Mouse (Mus musculus) stomach, embryonic 15.5 days (tissue): Measurements from ENCODE around the gene Sv2c. TPM values are rescaled to one million over a fixed set of nuclear protein-coding genes. Genes with fewer than 3 reads are reported as not detected.

Experiments
- ATAC-seq: fragments of 200-750 bp; cut with Nextera tagmentation; 2 replicates; pipeline ENCODE4 v1.8.0; 2017; ENCODE audit warnings: low read depth, moderate number of reproducible peaks, moderate TSS enrichment; ENCODE audit not compliant: insufficient read depth, low FRiP score
- H3K27ac ChIP-seq: fragments of 300-500 bp; sonication (generic); 2 replicates; pipeline ENCODE4 v1.5.1; 2015; ENCODE audit warnings: mild to moderate bottlenecking, inconsistent platforms
- H3K27me3 ChIP-seq: fragments of 300-500 bp; sonication (generic); replicated peaks from 2 replicates; pipeline ENCODE4 v1.6.1; 2015; ENCODE audit warnings: inconsistent platforms
- H3K36me3 ChIP-seq: fragments of 300-500 bp; sonication (generic); 2 replicates; pipeline ENCODE4 v1.6.1; 2015; ENCODE audit warnings: inconsistent platforms
- H3K4me1 ChIP-seq: fragments of 300-500 bp; sonication (generic); 2 replicates; pipeline ENCODE4 v1.6.1; 2015; ENCODE audit warnings: inconsistent platforms
- H3K4me2 ChIP-seq: fragments of 300-500 bp; sonication (generic); 2 replicates; pipeline ENCODE4 v1.6.1; 2015; ENCODE audit warnings: mild to moderate bottlenecking, inconsistent platforms
- H3K4me3 ChIP-seq: fragments of 300-500 bp; sonication (generic); replicated peaks from 2 replicates; pipeline ENCODE4 v1.5.1; 2015; ENCODE audit warnings: inconsistent platforms
- H3K9ac ChIP-seq: fragments of 300-500 bp; sonication (generic); 2 replicates; pipeline ENCODE4 v1.6.1; 2015; ENCODE audit warnings: inconsistent platforms
- H3K9me3 ChIP-seq: fragments of 300-500 bp; sonication (generic); 2 replicates; pipeline ENCODE4 v1.6.1; 2016; ENCODE audit warnings: inconsistent platforms
- WGBS: fragments of 180-500 bp; shearing (Covaris S2); methylation state at CpG from one replicate; pipeline ENCODE4 v1.1.7; 2015; 5-methylcytosine and 5-hydroxymethylcytosine counted together
- polyA plus RNA-seq: library from polyadenylated mRNA; unstranded; fragments of >200 nt; fragmentation: Nextera tagmentation; extraction: Ambion mirVana; gene quantifications from 2 replicates; pipeline ENCODE4 v1.2.1, GENCODE M21; 2015

Sv2c gene
- polyA plus RNA-seq, 1 experiment from 2014 or later, result 2.6 TPM

DNA sequence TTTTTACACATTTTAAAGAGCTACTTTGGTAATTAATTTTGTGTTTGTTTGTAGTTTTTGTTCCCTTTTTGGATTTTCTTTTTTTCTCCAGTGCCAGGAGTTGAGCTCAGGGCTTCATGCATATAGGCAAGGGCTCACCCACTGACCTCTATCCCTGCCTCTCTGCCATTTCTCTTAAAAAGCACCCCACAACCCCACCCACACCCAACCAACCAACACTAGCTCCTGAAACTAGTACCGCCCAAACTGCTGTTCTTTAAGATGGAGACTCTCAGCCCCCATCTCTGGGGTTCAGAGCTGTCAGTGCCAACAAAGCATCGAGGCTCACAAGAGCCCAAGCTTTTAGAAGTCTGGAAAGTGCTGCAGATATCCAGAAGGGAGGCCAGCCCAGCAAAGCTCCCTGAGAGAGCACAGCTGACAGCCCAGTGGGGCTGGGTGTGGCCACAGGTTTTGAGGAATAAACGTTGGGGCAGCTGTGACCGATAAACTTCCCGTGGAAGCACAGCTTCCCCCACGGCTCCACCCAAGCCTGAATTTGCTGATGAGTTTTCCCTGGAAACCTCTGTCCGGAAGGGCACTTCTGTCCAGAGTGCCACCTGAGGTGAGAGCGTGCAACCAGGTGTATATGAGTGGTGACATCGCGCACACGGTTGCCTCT is 181.8 kb downstream of the Sv2c start:
- H3K4me2 ChIP-seq, result no peak overlapping the region
- 63% methylated on average over 11 of the region's 11 CpGs for WGBS

GRCm38 (mm10) chr13:95949356-95949755 is 183.0 kb downstream of the Sv2c start:
- WGBS, result 63% methylated on average over 4 of the region's 4 CpGs

More for the DNA sequence above, 181.8 kb downstream of the Sv2c start:
- ATAC-seq, result peak; percentile 48; the same call in 1 of the 2 replicates
- Histone ChIP-seq H3K4me3 (no peak overlapping the region), H3K9ac (no peak overlapping the region), H3K27me3 (no peaks in the 10 kb centered on the region), H3K4me1 (no peaks in the 10 kb centered on the region), H3K27ac (no peak overlapping the region), H3K9me3 (no peaks in the 10 kb centered on the region), H3K36me3 (no peaks in the 10 kb centered on the region)

DNA sequence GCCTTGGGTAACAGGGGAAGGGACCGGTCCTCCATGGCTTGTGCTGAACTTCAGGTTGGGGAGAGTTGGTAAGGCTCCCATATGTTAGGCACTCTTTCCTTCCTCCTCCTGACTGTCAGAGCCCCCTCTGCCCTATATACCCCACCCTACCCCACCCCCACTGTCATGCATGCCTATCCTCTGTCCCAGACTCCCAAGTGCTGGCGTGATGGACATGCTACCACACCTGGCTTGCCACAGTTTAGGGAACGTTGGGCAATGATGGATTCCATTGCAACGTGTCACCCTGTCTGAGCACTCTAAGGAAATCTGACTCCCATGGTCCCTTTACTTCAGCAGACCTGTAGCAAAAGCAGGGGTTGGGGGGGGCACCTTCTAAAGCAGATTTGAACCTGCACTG is 183.6 kb downstream of the Sv2c start:
- WGBS, result 76% methylated on average over 4 of the region's 4 CpGs
- H3K36me3 ChIP-seq, result no peaks in the 10 kb centered on the region
- no peak overlapping the region for H3K27ac ChIP-seq
- no peak overlapping the region for H3K4me2 ChIP-seq
- no peak for ATAC-seq
- H3K9ac ChIP-seq, result no peak overlapping the region
- H3K9me3 ChIP-seq, result no peaks in the 10 kb centered on the region
- no peaks in the 10 kb centered on the region for H3K4me1 ChIP-seq
- H3K27me3 ChIP-seq, result no peaks in the 10 kb centered on the region
- no peak overlapping the region for H3K4me3 ChIP-seq

More at GRCm38 (mm10) chr13:95949356-95949755, 183.0 kb downstream of the Sv2c start:
- Histone ChIP-seq H3K27me3 (no peaks in the 10 kb centered on the region), H3K27ac (no peak overlapping the region), H3K36me3 (no peaks in the 10 kb centered on the region), H3K9me3 (no peaks in the 10 kb centered on the region), H3K4me3 (no peak overlapping the region), H3K4me1 (no peaks in the 10 kb centered on the region), H3K4me2 (no peak overlapping the region), H3K9ac (no peak overlapping the region)
- ATAC-seq, result no peak

- no peak overlapping the region for H3K4me2 ChIP-seq
- ATAC-seq, result no peak
- no peak overlapping the region for H3K27ac ChIP-seq
- no peaks in the 10 kb centered on the region for H3K36me3 ChIP-seq
- no peaks in the 10 kb centered on the region for H3K27me3 ChIP-seq
- WGBS, result 74% methylated on average over 4 of the region's 4 CpGs
- H3K9me3 ChIP-seq, result no peaks in the 10 kb centered on the region
- H3K9ac ChIP-seq, result no peak overlapping the region
- no peaks in the 10 kb centered on the region for H3K4me1 ChIP-seq
- no peak overlapping the region for H3K4me3 ChIP-seq
These were observed 184.0 kb downstream of the Sv2c start for GRCm38 (mm10) chr13:95948394-95948793.

DNA sequence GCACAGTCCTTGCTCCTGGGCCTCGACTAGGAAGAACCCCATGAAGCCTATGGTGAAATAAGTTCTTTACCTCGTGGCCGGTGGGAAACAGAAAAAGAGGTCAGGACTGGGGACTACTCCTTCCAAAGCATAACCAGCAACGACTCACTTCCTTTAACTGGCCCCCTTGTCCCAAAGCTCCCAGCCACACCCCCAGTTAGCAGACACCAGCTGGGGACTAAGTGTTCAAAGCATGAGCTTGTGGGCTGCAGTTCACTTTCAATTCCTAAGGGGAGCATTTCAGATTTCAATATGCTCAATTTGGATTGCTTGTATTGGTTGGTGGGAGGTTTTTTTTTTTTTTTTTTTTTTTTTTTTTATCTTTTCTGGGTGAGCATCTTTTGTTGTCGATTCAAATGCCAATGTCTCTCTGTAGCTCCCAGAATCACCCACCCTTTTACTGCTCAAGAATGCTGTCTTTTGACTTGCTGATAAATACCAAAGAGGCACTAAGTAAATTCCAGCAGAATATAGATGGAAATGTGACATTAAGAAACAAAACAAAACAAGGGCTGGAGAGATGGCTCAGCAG is 186.4 kb downstream of the Sv2c start:
- Histone ChIP-seq H3K9ac (no peak overlapping the region), H3K27ac (no peak overlapping the region), H3K4me1 (no peaks in the 10 kb centered on the region), H3K9me3 (no peaks in the 10 kb centered on the region), H3K4me2 (no peak overlapping the region), H3K27me3 (no peaks in the 10 kb centered on the region), H3K36me3 (no peaks in the 10 kb centered on the region), H3K4me3 (no peak overlapping the region)
- ATAC-seq, result no peak
- 55% methylated on average over 5 of the region's 5 CpGs for WGBS

- Histone ChIP-seq H3K27me3 (no peaks in the 10 kb centered on the region), H3K4me3 (no peak overlapping the region), H3K9me3 (no peaks in the 10 kb centered on the region), H3K4me1 (no peaks in the 10 kb centered on the region), H3K27ac (no peak overlapping the region), H3K4me2 (no peak overlapping the region), H3K9ac (no peak overlapping the region), H3K36me3 (no peaks in the 10 kb centered on the region)
- WGBS, result 86% methylated on average over 6 of the region's 6 CpGs
- ATAC-seq, result no peak
These were observed 187.8 kb downstream of the Sv2c start for GRCm38 (mm10) chr13:95944621-95945020.

DNA sequence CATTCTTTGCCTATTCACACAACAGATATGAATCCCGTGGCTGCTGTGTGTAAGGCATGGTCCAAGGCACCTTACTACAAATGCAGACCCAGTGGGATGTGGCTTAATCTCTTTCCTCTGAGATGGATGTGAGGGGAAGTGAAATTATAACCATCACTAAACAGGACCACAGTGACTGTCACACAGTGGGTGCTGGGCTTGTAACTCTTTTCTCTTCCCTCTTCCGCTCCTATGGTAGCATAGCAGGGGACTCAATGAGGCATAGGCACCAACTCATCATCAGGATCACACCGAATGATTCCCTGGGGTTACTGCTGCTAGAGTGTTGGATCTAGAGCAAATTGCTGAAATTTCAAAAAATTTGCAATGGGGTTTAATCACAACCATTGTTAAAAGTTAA is 188.5 kb downstream of the Sv2c start:
- Histone ChIP-seq H3K4me2 (no peak overlapping the region), H3K9me3 (no peaks in the 10 kb centered on the region), H3K36me3 (no peaks in the 10 kb centered on the region), H3K4me1 (no peaks in the 10 kb centered on the region), H3K27me3 (no peaks in the 10 kb centered on the region), H3K27ac (no peak overlapping the region), H3K4me3 (no peak overlapping the region), H3K9ac (no peak overlapping the region)
- ATAC-seq, result no peak
- WGBS, result 96% methylated on average over 3 of the region's 3 CpGs

DNA sequence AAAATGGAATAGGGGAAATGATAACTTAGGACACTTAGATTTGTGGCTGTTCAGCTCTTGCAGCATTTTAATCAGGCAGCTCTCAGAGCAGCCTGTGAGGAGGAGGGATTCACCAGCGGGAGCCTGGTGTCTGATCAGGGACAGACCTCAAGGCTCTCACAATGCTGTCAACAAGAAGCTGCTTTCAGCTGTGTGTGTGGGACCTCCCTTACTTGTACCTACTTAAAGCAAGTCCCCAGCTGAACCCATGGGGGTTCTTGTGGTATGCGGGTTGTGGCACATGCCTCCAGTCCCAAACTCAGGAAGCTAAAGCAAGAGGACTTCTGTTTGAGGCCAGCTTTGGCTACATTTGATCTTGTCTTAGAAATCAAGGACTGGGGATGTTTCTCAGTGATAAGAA is 189.8 kb downstream of the Sv2c start:
- Histone ChIP-seq H3K9ac (no peak overlapping the region), H3K4me2 (no peak overlapping the region), H3K27me3 (no peaks in the 10 kb centered on the region), H3K27ac (no peak overlapping the region), H3K36me3 (no peaks in the 10 kb centered on the region), H3K9me3 (no peaks in the 10 kb centered on the region), H3K4me1 (no peaks in the 10 kb centered on the region), H3K4me3 (no peak overlapping the region)
- WGBS, result 51% methylated on average over 2 of the region's 2 CpGs
- no peak for ATAC-seq

GRCm38 (mm10) chr13:95941861-95942260 is 190.5 kb downstream of the Sv2c start:
- no peak for ATAC-seq
- 85% methylated on average over 4 of the region's 4 CpGs for WGBS

DNA sequence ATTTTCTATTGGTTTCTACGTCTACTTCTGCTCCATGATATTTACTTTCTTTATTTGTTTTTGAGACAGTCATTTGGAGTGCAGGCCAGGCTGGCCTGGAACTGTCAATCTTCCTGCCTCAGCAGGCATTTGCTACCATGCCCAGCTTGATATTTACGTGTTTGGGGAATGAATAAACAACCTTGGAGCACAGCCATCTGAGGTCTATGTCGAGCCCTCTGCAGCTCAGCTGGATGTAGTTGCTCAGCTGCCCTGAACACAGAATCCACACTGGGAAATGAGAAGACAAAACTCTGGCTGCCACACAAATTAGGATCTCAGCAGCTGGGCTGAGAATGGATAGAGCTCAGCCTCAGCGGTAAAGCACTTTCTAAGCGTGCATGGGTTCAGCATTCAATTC is 191.6 kb downstream of the Sv2c start:
- WGBS, result 47% methylated on average over 5 of the region's 5 CpGs

More at GRCm38 (mm10) chr13:95941861-95942260, 190.5 kb downstream of the Sv2c start:
- no peaks in the 10 kb centered on the region for H3K9me3 ChIP-seq
- H3K36me3 ChIP-seq, result no peaks in the 10 kb centered on the region
- H3K4me1 ChIP-seq, result no peaks in the 10 kb centered on the region
- H3K4me2 ChIP-seq, result no peak overlapping the region
- no peak overlapping the region for H3K4me3 ChIP-seq
- no peaks in the 10 kb centered on the region for H3K27me3 ChIP-seq
- H3K27ac ChIP-seq, result no peak overlapping the region
- H3K9ac ChIP-seq, result no peak overlapping the region

GRCm38 (mm10) chr13:95924201-95924621 is 208.2 kb downstream of the Sv2c start:
- peak; percentile 69; the same call in 1 of the 2 replicates for ATAC-seq
- no peak overlapping the region for H3K9ac ChIP-seq
- H3K27ac ChIP-seq, result no peak overlapping the region
- no peaks in the 10 kb centered on the region for H3K4me1 ChIP-seq
- WGBS, result 60% methylated on average over 2 of the region's 2 CpGs
- no peaks in the 10 kb centered on the region for H3K9me3 ChIP-seq
- H3K4me3 ChIP-seq, result no peak overlapping the region
- H3K4me2 ChIP-seq, result no peak overlapping the region
- no peaks in the 10 kb centered on the region for H3K36me3 ChIP-seq
- H3K27me3 ChIP-seq, result no peaks in the 10 kb centered on the region

More for the DNA sequence above, 191.6 kb downstream of the Sv2c start:
- ATAC-seq, result no peak
- H3K36me3 ChIP-seq, result no peaks in the 10 kb centered on the region
- H3K27me3 ChIP-seq, result no peaks in the 10 kb centered on the region
- H3K4me1 ChIP-seq, result no peaks in the 10 kb centered on the region
- no peak overlapping the region for H3K4me2 ChIP-seq
- H3K27ac ChIP-seq, result no peak overlapping the region
- no peaks in the 10 kb centered on the region for H3K9me3 ChIP-seq
- no peak overlapping the region for H3K9ac ChIP-seq
- H3K4me3 ChIP-seq, result no peak overlapping the region

DNA sequence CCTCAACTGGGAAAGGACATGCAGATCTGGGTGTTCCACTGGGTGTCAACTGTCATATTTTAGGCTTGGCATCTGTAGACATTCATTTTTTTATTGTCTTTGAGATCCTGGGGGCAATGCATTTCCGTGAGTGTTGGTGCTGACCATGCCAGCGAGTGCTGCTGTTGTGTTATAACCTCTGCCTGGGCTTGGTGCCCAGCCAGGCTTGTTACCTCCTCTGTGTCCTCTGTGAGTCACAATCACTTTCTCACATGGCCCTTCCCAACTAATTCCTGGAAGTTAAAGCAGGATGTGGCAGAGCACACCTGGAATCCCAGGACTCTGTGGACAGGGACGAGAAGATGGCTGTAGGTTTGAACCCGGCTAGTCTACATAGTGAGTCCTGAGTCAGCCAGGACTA is 209.8 kb downstream of the Sv2c start:
- Histone ChIP-seq H3K27ac (no peak overlapping the region), H3K4me1 (no peaks in the 10 kb centered on the region), H3K4me2 (no peak overlapping the region), H3K4me3 (no peak overlapping the region), H3K27me3 (no peaks in the 10 kb centered on the region), H3K9ac (no peak overlapping the region), H3K9me3 (no peaks in the 10 kb centered on the region), H3K36me3 (no peaks in the 10 kb centered on the region)
- ATAC-seq, result no peak
- 92% methylated on average over 4 of the region's 4 CpGs for WGBS
